Mouse (Mus musculus) kidney, postnatal 0 days (tissue): ENCODE data around the gene P4ha3. TPM values are rescaled to one million over a fixed set of nuclear protein-coding genes. Genes with fewer than 3 reads are reported as not detected.
"Not testable (repeated sequence)": the region's sequence is repeated elsewhere in the genome, so short reads cannot be mapped to it uniquely, and the experiment has no call there.

Experiments used
- ATAC-seq: fragments of 200-750 bp; cut with Nextera tagmentation; replicated peaks from 2 replicates; pipeline ENCODE4 v1.8.0; 2017; ENCODE audit warnings: low read depth, moderate number of reproducible peaks, moderate TSS enrichment, moderate library complexity; ENCODE audit not compliant: low FRiP score
- DNase-seq: peaks from one replicate; pipeline ENCODE4 v3.0.0-alpha.2; 2016; ENCODE audit warnings: low spot score
- H3K27ac ChIP-seq: fragments of 300-500 bp; sonication (generic); 2 replicates; pipeline ENCODE4 v1.5.1; 2014; ENCODE audit warnings: mild to moderate bottlenecking
- H3K27me3 ChIP-seq: fragments of 300-500 bp; sonication (generic); 2 replicates; pipeline ENCODE4 v1.6.1; 2014; ENCODE audit warnings: low read length, mixed read lengths; ENCODE audit not compliant: insufficient read depth
- H3K36me3 ChIP-seq: fragments of 300-500 bp; sonication (generic); 2 replicates; pipeline ENCODE4 v1.6.1; 2014; ENCODE audit warnings: low read length, mixed read lengths; ENCODE audit not compliant: insufficient read depth
- H3K4me1 ChIP-seq: fragments of 300-500 bp; sonication (generic); replicated peaks from 2 replicates; pipeline ENCODE4 v1.6.1; 2014; ENCODE audit warnings: antibody characterized with exemption, low read length, mixed read lengths; ENCODE audit not compliant: insufficient read depth
- H3K4me2 ChIP-seq: fragments of 300-500 bp; sonication (generic); 2 replicates; pipeline ENCODE4 v1.6.1; 2014; ENCODE audit warnings: mild to moderate bottlenecking, low read length, moderate library complexity, mixed read lengths
- H3K4me3 ChIP-seq: fragments of 300-500 bp; sonication (generic); replicated peaks from 2 replicates; pipeline ENCODE4 v1.5.1; 2014; ENCODE audit warnings: low read depth, low read length
- H3K9ac ChIP-seq: fragments of 300-500 bp; sonication (generic); 2 replicates; pipeline ENCODE4 v1.6.1; 2014; ENCODE audit warnings: low read depth, low read length
- H3K9me3 ChIP-seq: fragments of 300-500 bp; sonication (generic); replicated peaks from 2 replicates; pipeline ENCODE4 v1.6.1; 2016; ENCODE audit warnings: low read length, inconsistent platforms, mixed read lengths
- CTCF ChIP-seq: IDR thresholded peaks from 2 replicates; pipeline ENCODE4 v1.5.1; 2016; ENCODE audit warnings: antibody characterized with exemption, low read depth, mild to moderate bottlenecking, moderate library complexity
- WGBS: fragments of 180-500 bp; shearing (Covaris S2); extraction: QIAGEN DNeasy Blood & Tissue Kit; methylation state at CpG from one replicate; pipeline ENCODE4 v1.1.7; 2014; 5-methylcytosine and 5-hydroxymethylcytosine counted together
- polyA plus RNA-seq: library from polyadenylated mRNA; unstranded; fragments of >200 nt; fragmentation: Nextera tagmentation; extraction: Ambion mirVana; gene quantifications from 2 replicates; pipeline ENCODE4 v1.2.1, GENCODE M21; 2015

P4ha3 gene
- polyA plus RNA-seq, 1 experiment from 2014 or later = 2.7 TPM

DNA sequence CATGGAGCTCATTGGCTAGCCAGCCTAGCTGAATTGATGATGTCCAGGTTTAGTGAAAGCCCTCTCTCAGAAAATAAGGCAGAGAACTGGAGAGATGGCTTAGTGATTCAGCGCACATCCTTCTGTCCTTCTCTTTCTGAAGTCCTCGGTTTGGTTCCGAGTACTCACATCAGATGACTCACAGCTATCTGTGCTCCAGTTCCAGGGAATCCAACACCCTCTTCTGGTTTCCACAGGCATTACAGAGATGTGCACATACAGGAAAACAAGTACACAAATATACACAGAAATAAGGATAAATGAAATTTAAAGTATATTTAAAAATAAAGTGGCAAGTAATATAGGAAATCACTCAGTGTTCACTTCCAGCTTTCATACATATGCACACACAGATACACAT is 23.0 kb upstream of the P4ha3 start:
- 75% methylated on average over 3 of the region's 3 CpGs for WGBS
- DNase-seq (no peak), ATAC-seq (no peak)
- H3K27me3 ChIP-seq = no peaks in the 10 kb centered on the region
- H3K36me3 ChIP-seq = no peaks in the 10 kb centered on the region
- H3K4me2 ChIP-seq = no peak overlapping the region
- H3K9me3 ChIP-seq = no peaks in the 10 kb centered on the region
- H3K4me1 ChIP-seq = no peaks in the 10 kb centered on the region
- no peak overlapping the region for H3K4me3 ChIP-seq
- TF ChIP-seq CTCF = peak; percentile 29; the same call in 1 of the 2 replicates
- no peak overlapping the region for H3K27ac ChIP-seq
- H3K9ac ChIP-seq = no peak overlapping the region

- not testable (repeated sequence) for H3K36me3 ChIP-seq, H3K27ac ChIP-seq, DNase-seq, H3K9me3 ChIP-seq, H3K27me3 ChIP-seq, H3K4me3 ChIP-seq, H3K4me1 ChIP-seq, H3K4me2 ChIP-seq, ATAC-seq, H3K9ac ChIP-seq
- WGBS = 58% methylated on average over 17 of the region's 17 CpGs
These were observed 20.4 kb upstream of the P4ha3 start for GRCm38 (mm10) chr7:100264934-100265333.

DNA sequence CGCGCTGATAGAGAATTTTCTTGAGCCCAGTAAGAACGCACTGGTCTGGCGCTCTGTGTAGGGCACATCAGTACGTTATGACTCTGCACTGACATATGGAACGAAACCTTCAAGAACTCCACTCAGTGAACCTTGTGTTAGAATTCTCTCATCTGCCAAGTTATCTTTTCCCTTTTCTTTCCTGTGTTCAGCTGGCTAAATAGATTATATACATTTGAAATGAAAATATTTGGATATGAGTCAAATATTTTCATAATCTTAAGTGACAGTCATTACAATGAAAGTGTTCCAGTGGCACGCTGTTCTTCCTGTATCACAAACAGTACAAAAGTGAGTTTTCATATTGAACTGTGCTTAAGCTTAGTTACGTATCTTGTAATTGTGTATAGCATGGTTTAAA is 13.0 kb upstream of the P4ha3 start:
- Histone ChIP-seq H3K27me3 (no peaks in the 10 kb centered on the region), H3K36me3 (no peaks in the 10 kb centered on the region), H3K9ac (no peak overlapping the region), H3K27ac (no peak overlapping the region), H3K4me1 (no peaks in the 10 kb centered on the region), H3K4me3 (no peak overlapping the region), H3K4me2 (no peak overlapping the region), H3K9me3 (no peaks in the 10 kb centered on the region)
- 96% methylated on average over 8 of the region's 8 CpGs for WGBS
- TF ChIP-seq CTCF = no peak
- ATAC-seq (no peak), DNase-seq (no peak)

GRCm38 (mm10) chr7:100274507-100274906 is 10.8 kb upstream of the P4ha3 start:
- H3K9ac ChIP-seq = no peak overlapping the region
- H3K4me2 ChIP-seq = no peak overlapping the region
- DNase-seq (no peak), ATAC-seq (no peak)
- H3K36me3 ChIP-seq = no peaks in the 10 kb centered on the region
- no peak overlapping the region for H3K4me3 ChIP-seq
- H3K9me3 ChIP-seq = no peaks in the 10 kb centered on the region
- no peak for TF ChIP-seq CTCF
- no peaks in the 10 kb centered on the region for H3K4me1 ChIP-seq
- WGBS = 73% methylated on average over 6 of the region's 6 CpGs
- no peaks in the 10 kb centered on the region for H3K27me3 ChIP-seq
- H3K27ac ChIP-seq = no peak overlapping the region

DNA sequence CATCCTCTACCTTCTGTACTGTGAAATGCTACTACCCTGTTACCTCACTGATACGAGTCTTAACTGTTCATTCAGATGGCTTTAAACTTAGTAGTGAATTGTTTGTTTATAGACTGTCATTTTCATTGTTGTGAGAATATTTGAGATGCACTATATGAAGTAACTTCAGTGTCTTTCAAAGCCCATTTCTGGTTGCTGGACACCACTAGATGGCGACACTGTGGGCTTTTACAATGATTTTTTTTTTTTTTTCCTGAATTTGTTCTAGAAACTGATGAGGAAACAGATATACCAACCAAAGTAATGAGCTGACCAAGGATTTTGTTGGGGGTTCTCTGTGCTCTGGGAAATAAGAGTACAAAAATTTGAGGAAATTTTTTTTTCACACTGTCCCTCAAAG is 8.9 kb upstream of the P4ha3 start:
- no peak overlapping the region for H3K27ac ChIP-seq
- no peak overlapping the region for H3K9ac ChIP-seq
- ATAC-seq (no peak), DNase-seq (peak; percentile 35)
- H3K36me3 ChIP-seq = no peaks in the 10 kb centered on the region
- no peaks in the 10 kb centered on the region for H3K9me3 ChIP-seq
- no peak overlapping the region for H3K4me3 ChIP-seq
- no peaks in the 10 kb centered on the region for H3K4me1 ChIP-seq
- peak; percentile 63; the same call in 1 of the 2 replicates for TF ChIP-seq CTCF
- 45% methylated on average over 2 of the region's 2 CpGs for WGBS
- no peak overlapping the region for H3K4me2 ChIP-seq
- H3K27me3 ChIP-seq = no peaks in the 10 kb centered on the region

GRCm38 (mm10) chr7:100279803-100280202 is 5.5 kb upstream of the P4ha3 start:
- DNase-seq (peak; percentile 85), ATAC-seq (no peak)
- H3K4me2 ChIP-seq = no peak overlapping the region
- H3K27me3 ChIP-seq = no peaks in the 10 kb centered on the region
- no peak overlapping the region for H3K4me3 ChIP-seq
- 0% methylated on average over 1 of the region's 1 CpGs for WGBS
- H3K9me3 ChIP-seq = no peaks in the 10 kb centered on the region
- no peak overlapping the region for H3K27ac ChIP-seq
- H3K9ac ChIP-seq = no peak overlapping the region
- no peaks in the 10 kb centered on the region for H3K4me1 ChIP-seq
- peak; percentile 93 for TF ChIP-seq CTCF
- no peaks in the 10 kb centered on the region for H3K36me3 ChIP-seq

- Histone ChIP-seq H3K4me1 (0 out of 2 replicates have a peak, but pooled peaks cover 7% of the 10 kb centered on the region), H3K27ac (no peak overlapping the region), H3K4me2 (no peak overlapping the region), H3K9ac (no peak overlapping the region), H3K36me3 (no peaks in the 10 kb centered on the region), H3K4me3 (no peak overlapping the region), H3K9me3 (no peaks in the 10 kb centered on the region), H3K27me3 (no peaks in the 10 kb centered on the region)
- no peak for ATAC-seq
- WGBS = 40% methylated on average over 3 of the region's 3 CpGs
- DNase-seq = no peak
- TF ChIP-seq CTCF = no peak
These were observed 3.7 kb upstream of the P4ha3 start for GRCm38 (mm10) chr7:100281596-100281995.
